Mouse (Mus musculus): ENCODE results near the gene Ltbp1.

Gene Ltbp1

GRCm38 (mm10) chr17:75005281-75005684 lies at the start of gene Ltbp1:
TSS of gene Ltbp1 (plus strand) at chr17:75005568.
- DNase-seq (ENCODE audit: low read depth, low spot score), result peak; percentile 74

- DNase-seq (ENCODE audit: low read depth, low spot score), result no peak
These were observed 45.7 kb upstream of the Ltbp1 start for GRCm38 (mm10) chr17:74959481-74960245.

GRCm38 (mm10) chr17:74963222-74963621 lies 42.1 kb upstream of the Ltbp1 start:
- DNase-seq (ENCODE audit: low read depth, low spot score), result no peak

- no peak for DNase-seq (ENCODE audit: low read depth, low spot score)
These were observed 41.5 kb upstream of the Ltbp1 start for GRCm38 (mm10) chr17:74963861-74964260.

- no peak for DNase-seq (ENCODE audit: low read depth, low spot score)
These were observed 38.0 kb upstream of the Ltbp1 start for GRCm38 (mm10) chr17:74967298-74967848.

GRCm38 (mm10) chr17:74968152-74968712 lies 37.1 kb upstream of the Ltbp1 start:
- no peak for DNase-seq (ENCODE audit: low read depth, low spot score)

- DNase-seq (ENCODE audit: low read depth, low spot score), result no peak
These were observed 36.6 kb upstream of the Ltbp1 start for GRCm38 (mm10) chr17:74968738-74969271.

GRCm38 (mm10) chr17:74975192-74975591 lies 30.2 kb upstream of the Ltbp1 start:
- no peak for DNase-seq (ENCODE audit: low read depth, low spot score)

- DNase-seq (ENCODE audit: low read depth, low spot score), result no peak
These were observed 29.0 kb upstream of the Ltbp1 start for GRCm38 (mm10) chr17:74976167-74976985.

GRCm38 (mm10) chr17:74979767-74980166 lies 25.6 kb upstream of the Ltbp1 start:
- DNase-seq (ENCODE audit: low read depth, low spot score), result no peak

- no peak for DNase-seq (ENCODE audit: low read depth, low spot score)
These were observed 23.7 kb upstream of the Ltbp1 start for GRCm38 (mm10) chr17:74981703-74982102.

- DNase-seq (ENCODE audit: low read depth, low spot score), result no peak
These were observed 22.5 kb upstream of the Ltbp1 start for GRCm38 (mm10) chr17:74982880-74983279.

- DNase-seq (ENCODE audit: low read depth, low spot score), result no peak
These were observed 21.3 kb upstream of the Ltbp1 start for GRCm38 (mm10) chr17:74984071-74984470.

- DNase-seq (ENCODE audit: low read depth, low spot score), result no peak
These were observed 20.7 kb upstream of the Ltbp1 start for GRCm38 (mm10) chr17:74984681-74985080.

GRCm38 (mm10) chr17:74987067-74987466 lies 18.3 kb upstream of the Ltbp1 start:
- no peak for DNase-seq (ENCODE audit: low read depth, low spot score)

- no peak for DNase-seq (ENCODE audit: low read depth, low spot score)
These were observed 15.7 kb upstream of the Ltbp1 start for GRCm38 (mm10) chr17:74989691-74990090.

GRCm38 (mm10) chr17:74990561-74990960 lies 14.8 kb upstream of the Ltbp1 start:
- DNase-seq (ENCODE audit: low read depth, low spot score), result no peak

GRCm38 (mm10) chr17:74993726-74994581 lies 11.4 kb upstream of the Ltbp1 start:
- DNase-seq (ENCODE audit: low read depth, low spot score), result peak; percentile 91

- no peak for DNase-seq (ENCODE audit: low read depth, low spot score)
These were observed 10.8 kb upstream of the Ltbp1 start for GRCm38 (mm10) chr17:74994582-74994893.

GRCm38 (mm10) chr17:74995266-74995665 lies 10.1 kb upstream of the Ltbp1 start:
- peak; percentile 60 for DNase-seq (ENCODE audit: low read depth, low spot score)

- no peak for DNase-seq (ENCODE audit: low read depth, low spot score)
These were observed 5.3 kb upstream of the Ltbp1 start for GRCm38 (mm10) chr17:75000066-75000465.
